Mouse (Mus musculus): ENCODE results near the gene Eml2.

The Eml2 gene

DNA sequence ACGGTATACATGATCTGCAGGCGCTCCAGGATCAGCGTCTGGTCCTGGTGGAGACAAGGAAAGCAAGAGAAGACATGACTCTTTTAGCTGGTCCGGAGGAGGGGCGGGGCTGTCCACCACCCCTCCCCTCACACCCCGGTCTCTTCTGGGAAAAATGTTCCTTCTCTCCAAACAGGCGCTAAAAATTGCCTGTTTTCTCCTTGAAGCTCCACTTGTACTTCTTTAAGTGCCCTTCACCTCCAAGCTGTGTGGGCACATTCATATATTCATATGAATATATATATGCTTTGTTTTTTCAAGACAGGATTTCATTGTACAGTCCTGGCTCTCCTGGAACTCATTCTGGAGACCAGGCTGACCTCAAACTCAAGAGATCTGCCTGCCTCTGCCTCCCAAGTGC, 13.3 kb upstream of the Eml2 start:
- DNase-seq (ENCODE audit: low read depth, low spot score): no peak

DNA sequence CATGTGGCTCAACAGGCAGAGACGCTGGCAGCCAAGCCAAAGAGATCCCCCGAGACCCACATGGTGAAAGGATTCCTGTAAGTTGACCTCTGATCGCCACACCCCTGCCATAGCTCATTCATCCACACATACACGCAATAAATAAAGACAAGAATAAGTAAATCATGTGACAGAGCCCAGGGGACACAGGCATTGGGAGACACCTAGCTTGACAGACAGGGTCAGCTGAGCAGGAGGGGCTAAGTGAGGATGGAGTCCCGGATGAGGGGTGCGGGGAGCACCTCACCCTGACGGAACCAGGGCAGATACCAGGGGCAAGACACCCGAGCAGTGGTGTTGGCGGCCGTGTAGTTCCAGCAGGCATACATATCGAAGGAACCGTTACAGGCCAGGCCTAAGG, 12.5 kb upstream of the Eml2 start:
- no peak for DNase-seq (ENCODE audit: low read depth, low spot score)

DNA sequence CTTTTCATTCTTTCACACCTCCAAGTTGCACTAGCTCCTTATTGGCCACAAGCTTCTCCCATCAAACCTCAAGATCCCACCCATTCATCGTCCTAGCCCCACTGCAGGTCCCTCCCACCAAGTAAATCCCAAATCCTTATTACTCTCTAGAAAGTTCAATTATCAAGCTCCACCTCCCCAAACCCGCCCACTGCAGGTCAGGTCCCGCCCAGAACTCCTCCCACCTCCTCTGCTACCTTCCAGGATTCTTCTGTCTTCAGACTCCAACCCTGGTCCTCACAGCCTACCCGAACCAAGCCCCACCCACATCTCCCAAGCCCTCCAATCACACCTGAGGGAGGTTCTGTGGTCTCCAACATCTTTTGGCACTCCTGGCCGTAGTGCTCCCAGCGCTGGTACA, 12.0 kb upstream of the Eml2 start:
- no peak for DNase-seq (ENCODE audit: low read depth, low spot score)

DNA sequence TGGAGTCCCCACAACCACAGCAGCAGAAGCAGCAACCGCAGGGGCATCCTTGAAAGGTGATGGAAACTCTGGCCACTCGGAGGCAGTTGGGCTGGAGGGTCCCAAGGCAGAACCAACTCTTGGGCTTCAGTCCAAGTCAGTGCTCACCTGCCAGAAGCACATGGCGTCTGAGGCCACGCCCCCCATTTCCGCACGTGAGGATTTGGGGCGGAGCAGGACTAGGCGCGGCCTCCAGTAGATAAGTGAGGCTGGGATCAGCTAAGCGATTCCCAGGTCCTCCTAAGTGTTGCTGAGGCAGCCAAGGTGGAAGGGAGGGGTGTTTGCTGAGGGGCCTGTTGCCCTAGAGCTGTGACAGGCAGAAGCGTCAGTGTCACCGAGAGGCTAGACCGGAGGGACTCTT, 11.2 kb upstream of the Eml2 start:
- DNase-seq (ENCODE audit: low read depth, low spot score): no peak

DNA sequence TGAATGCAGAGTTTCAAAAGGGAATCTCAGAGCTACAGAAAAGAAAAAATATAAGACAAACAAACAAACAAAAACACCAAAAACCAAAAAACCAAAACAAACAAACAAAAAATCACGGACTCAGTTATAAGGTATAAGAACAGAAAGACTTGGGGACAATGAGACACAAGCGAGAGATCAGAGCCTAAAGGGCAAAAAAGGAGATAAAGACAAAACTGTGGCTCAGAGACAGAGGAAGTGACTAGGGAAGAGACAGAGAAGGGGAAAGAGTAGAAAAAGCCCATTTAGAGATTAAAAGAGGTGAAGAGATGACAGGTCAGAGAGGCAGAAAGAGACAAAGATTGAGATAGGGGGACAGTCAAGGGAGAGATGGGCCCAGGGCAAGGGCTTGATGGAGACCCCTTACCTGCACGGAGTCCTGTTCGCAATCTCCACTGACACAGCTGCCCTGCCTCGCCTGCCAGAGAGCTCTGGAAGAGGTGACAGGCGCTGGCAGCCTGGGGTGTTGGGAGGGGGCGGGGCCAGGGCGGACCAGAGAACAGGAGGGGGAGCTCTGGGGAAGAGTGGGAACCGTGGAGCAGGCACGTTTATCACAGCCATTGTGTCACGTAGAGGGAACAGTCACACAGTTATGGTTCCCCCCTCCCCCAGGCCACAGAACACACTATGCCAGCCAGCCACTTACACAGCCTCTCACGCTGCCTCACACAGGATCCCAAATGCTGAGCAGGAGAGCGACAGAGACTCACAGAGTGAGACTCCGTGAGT, 10.4 kb upstream of the Eml2 start, which contains the start of gene Gipr:
Gene Gipr (minus strand): TSS at position 472 of the 768 bp plus-strand sequence.
- no peak for DNase-seq (ENCODE audit: low read depth, low spot score)

DNA sequence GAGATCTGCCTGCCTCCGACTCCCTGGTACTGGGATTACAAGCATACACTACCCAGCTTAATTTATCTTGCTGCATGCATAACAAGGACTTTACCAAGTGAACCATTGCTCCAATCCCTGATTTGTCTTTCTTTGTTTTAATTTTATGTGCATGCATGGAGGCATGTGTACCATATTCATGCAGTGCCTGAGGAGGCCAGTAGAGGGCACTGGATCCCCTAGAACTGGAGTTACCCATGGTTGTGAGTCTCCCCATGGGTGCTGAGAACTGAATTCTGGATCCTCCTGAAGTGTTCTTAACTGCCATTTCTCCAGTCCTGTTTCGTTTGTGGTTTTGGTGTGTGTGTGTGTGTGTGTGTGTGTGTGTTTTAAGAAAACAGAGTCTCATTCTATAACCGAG, 9.2 kb upstream of the Eml2 start:
- DNase-seq (ENCODE audit: low read depth, low spot score): no peak

DNA sequence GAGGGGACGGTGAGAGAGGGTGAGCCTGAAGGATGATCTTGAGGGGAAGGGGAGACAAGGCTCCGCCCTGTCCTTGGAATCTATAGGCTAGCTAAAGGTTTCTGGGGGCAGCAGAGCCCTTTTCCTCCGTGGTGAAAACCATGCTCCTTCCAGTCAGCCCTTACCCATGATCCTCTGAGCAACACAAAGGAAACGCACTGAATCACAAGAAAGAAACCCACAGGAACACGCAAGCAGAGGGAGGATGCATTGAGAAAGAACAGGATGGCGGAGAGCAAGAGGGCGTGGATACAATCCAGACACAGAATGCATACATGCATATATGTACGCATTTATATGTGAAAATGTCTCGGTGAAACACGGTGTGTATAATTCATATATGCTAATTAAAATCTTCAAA, 6.7 kb upstream of the Eml2 start:
- DNase-seq (ENCODE audit: low read depth, low spot score): no peak

DNA sequence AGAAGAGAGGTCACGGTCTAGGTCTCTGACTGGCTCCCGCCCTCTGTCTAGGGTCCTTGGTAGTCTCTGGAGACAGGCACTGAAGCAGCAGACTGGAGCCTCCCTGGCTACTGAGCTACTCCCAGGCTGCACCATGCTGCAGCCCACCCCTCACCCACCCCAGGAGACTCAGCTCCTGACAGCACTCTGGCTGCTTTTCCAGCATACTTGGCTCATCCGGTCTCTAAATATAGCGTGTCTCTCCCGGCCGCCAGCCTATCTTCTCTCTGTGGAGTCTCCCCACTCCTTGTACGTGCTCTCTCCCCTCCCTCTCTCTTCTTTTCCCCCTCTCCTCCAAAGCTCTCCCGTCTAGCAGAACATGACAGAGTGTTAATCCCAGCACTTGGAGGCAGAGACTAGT, 6.1 kb upstream of the Eml2 start:
- DNase-seq (ENCODE audit: low read depth, low spot score): no peak

DNA sequence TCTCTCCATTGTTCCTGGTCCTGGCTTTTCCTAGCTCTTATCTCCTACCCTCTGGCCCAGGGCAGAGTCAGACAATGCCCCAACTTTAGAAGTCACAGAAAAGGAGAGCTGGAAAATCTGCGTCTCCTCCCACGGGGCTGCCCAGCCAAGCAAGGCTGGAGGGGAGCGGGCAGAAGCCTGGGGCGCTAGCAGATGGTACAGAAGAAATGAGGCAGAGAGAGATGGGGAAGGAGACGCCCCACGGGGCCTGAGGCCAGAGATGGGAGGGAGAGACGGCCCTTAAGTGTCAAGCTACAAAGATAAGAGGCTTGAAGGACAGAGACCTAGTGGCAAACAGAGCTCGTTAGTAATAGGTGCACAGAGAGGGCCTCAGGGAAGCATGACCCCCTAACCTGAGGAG, 4.4 kb upstream of the Eml2 start:
- DNase-seq (ENCODE audit: low read depth, low spot score): no peak

DNA sequence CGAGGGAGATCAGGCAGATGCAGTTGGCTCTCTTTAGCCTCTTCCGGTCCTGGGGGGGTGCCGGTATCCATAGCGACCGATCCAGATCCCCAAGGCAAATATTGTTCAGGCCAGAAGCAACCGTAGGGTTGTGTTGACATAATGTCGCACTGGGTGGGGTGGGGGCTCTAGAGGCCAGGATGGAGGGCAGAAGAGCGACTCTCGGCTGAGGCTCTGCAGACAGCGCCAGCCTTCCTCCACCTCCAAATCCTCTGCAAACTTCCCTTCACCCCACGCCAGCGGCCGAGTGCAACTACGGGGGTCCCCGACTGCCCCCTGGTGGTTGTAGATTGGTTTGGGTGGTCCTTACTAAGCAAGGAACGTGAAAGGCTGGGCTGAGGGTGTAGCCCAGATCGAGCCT, 3.3 kb upstream of the Eml2 start:
- peak; percentile 88 for DNase-seq (ENCODE audit: low read depth, low spot score)

DNA sequence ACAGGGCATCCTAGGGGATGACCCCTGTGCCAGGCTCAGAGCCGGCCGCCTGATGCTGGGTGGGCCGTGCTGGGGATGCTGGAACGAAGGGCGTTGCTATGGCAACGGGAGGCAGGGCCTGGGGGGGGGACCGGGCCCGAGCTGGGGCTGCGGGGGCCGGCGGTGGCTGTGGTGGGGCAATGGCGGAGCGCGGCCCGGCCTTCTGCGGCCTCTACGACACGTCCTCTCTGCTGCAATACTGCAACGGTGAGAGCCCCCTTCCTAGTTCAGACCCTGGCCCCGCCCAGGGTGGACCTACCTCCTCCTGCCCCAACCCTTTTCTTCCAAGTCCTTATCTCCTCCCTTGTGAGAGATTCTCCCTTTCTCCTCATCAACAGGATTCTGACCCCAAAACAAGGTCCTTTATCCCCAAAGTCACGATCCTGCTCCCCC, 311 bp downstream of the Eml2 start:
- DNase-seq (ENCODE audit: low read depth, low spot score): no peak

DNA sequence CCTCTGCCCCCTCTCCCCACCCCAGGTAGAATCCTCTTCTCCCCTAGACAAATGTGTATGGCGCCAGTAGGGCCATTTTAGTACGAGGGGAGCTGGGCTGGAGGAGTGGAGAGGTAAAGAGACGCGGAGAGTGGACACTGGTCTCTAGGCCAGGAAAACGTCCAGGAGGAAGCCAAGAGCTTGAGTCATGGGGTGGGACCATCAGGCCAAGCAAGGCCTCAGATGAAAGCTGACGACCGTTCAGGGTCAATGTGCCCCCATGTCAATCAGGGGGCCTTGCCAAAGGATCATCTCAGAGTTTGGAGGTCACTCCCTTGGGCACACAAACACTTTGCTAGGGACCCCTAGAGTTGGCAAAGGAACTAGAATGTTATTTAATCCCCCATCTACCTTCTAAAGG, 995 bp downstream of the Eml2 start:
- DNase-seq (ENCODE audit: low read depth, low spot score): no peak

DNA sequence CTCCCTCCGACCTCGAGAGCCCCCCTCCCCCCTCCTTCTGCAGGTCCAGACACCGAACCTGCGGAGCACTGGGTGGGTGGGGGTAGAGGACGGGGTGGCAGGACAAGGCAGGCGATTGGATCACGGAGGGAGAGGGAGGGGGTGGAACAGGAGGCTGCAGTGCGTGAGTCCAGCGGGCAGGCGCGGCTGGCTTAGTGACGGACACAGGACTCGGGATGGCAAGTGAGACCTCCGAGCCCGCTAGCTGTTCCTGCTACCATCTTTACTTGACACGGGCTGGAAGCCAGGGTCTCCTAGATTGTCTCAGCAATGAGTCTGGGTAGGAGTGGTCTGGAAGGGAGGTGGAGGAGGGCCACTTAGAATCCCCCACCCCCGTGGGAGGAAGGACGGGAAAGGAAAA, 1.8 kb downstream of the Eml2 start:
- DNase-seq (ENCODE audit: low read depth, low spot score): no peak

DNA sequence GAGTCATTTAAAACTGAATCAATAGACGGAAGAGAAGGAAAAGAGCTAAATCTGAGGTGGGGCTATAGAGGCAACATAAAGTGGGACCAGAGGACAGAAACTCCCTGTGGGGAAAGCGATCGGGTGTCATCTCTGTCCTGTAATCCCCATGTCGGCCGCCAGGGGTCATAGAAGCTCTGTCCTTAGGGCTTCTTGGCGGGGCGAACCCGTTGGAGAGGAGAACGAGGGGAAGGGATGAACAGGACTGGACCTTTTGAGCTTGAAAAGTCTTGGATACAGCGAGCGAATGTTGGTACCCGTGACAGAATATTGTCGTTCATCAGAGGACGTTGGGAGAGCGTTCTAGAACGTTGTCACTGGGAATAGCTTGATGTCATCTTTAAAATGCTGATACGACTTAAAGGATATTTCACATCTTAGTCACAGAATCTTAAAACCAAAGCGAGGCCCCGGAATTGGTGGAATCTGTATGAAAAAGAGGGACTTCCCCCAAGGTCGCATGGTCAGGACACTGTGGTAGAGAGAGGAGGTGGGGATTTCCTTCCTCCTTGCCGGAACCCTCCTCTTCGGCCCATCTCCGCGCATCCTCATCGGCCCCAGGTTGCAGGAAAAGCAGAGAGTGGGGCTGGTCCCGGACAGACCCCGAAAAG, 2.3 kb downstream of the Eml2 start:
- peak; percentile 80 for DNase-seq (ENCODE audit: low read depth, low spot score)

DNA sequence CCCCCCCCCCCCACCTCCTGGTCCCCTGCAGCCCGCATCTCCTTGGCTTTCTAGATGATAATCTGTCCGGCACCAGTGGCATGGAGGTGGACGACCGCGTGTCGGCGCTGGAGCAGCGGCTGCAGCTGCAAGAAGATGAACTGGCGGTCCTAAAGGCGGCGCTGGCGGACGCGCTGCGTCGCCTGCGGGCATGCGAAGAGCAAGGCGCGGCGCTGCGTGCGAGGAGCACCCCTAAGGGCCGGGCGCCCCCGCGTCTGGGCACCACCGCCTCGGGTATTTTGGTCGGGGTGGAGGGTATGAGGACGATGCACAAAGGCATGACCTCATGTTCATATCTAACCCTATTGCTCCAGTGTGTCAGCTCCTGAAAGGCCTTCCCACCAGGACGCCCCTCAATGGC, 3.0 kb downstream of the Eml2 start:
- DNase-seq (ENCODE audit: low read depth, low spot score): peak; percentile 78

DNA sequence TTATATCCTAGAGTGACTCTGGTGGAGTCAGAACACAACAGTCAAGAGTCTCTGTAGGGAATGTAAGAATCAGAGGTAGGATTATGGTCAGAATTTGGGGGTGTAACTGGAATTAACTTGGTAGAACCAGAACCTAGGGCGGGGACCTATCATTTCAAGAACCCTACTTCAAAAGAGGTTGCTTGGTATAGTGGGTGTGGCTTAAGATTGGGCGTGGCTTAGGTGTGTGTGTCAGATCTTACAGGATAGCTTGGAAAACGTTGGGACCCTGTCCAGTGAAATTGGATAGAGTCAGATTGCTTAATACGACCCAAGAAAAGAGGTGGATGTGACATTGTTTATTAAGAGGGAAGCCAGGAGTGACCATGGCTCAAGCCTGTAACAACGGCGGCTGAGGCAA, 3.7 kb downstream of the Eml2 start:
- DNase-seq (ENCODE audit: low read depth, low spot score): no peak

DNA sequence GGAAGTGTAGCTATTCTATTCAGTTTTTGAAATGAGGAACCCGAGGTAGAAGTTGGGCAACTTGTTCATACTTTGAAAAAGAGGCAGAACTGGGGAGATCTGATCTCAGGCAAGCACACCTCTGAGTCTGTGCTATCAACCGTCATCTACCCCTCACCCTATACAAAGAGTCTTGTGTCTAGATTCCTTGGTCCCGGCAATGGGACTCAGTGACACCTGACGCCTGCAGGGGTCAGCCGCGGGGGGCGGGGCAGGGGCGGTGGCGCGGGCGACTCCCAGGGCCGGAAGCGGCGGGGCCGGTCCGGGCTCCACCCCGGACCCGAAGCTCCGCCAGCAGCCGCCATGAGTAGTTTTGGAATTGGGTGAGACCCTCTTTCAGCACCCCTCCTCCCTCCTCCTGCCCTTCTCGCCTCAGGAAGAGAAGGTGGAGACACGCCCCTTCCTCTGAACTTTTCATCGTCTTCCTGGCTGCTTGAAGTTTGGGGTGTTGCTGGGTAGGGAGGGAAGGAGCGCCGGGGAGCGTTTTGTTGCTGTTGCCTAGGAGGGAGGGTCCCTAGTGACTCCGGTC, 4.7 kb downstream of the Eml2 start:
- DNase-seq (ENCODE audit: low read depth, low spot score): peak; percentile 43

DNA sequence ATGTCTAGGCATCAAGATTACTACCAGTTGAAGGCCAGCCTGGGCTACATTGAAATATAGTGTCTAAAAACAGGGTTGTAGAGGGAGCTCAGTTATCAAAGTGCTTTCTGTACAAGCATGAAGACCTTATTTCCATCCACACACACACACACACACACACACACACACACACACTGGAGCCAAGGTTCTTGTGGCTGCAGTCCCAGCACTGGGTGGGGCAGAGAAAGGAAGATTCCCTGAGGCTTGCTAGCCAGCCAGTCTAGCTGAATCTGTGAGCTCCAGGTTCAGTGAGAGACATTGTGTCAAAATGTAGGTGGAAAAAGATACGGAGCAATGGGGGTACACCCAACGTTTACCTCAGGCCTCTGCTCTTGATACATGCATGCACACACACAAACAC, 8.0 kb downstream of the Eml2 start:
- DNase-seq (ENCODE audit: low read depth, low spot score): no peak

DNA sequence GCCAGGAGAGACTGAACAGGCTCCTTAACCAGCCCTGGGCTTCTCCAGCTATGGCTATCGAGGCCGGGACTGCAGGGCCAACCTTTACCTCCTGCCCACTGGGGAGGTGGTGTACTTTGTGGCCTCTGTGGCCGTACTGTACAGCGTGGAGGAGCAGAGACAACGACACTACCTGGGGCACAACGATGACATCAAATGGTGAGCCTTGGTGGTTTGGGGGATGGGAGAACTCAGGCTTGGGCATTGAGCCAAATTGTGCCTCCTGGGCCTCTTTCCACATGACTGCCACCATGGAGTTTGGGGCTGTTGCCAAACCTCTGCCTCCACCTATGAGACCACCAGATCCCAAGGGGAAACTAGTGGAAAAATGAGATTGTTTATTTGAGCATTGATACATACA, 8.5 kb downstream of the Eml2 start:
- DNase-seq (ENCODE audit: low read depth, low spot score): no peak

DNA sequence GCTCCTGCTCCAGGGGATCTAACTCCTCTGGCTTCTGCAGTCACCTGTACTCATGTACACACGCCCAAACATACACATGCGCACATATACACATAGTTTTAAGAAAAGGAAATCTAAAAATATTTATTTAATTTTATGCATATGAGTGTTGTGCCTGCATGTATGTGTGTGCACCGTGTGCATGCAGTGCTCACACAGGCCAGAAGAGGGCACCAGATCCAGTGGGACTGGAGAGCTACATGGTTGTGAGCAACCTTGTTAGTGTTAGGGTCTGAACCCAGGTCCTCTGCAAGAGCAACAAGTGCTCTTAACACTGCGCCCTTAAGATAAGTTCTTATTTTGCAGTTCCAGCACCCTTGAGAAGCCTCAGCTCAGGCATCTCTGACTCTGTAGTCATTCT, 18.5 kb downstream of the Eml2 start:
- DNase-seq (ENCODE audit: low read depth, low spot score): no peak

DNA sequence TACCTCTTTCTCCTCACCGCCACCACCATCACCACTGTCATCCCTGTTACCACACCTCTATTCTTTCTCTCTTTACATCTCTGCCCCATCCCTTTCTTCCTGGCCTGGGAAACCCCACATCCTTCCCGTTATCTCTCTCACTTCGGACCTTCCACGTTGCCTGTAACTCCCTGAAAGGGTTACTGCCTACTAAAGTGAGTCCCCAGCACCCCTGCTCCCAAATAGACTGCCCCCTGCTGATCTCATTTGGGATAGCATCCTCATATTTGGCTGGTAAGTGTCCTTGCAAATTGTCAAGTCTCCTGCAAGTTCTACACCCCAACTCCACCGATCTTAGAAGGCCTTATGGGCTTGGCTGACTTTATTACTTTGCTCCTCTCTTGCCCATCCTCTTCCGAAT, 20.5 kb downstream of the Eml2 start:
- no peak for DNase-seq (ENCODE audit: low read depth, low spot score)

DNA sequence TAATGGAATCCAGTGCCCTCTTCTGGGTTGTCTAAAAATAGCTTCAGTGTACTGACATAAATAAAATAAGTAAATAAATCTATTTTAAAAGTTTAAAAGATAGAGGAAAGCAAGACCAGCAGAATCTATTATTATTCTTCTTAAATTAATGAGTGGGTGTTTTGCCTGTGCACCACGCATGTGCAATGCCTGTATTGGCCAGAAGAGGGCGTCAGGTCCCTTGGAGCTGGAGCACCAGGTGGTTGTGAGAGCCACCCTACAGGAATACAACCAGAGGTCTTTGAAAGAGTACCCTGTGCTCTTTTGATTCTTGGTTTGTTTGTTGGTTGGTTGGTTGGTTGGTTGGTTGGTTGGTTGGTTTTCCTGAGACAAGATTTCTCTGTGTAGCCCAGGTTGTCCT, 21.8 kb downstream of the Eml2 start:
- DNase-seq (ENCODE audit: low read depth, low spot score): no peak

DNA sequence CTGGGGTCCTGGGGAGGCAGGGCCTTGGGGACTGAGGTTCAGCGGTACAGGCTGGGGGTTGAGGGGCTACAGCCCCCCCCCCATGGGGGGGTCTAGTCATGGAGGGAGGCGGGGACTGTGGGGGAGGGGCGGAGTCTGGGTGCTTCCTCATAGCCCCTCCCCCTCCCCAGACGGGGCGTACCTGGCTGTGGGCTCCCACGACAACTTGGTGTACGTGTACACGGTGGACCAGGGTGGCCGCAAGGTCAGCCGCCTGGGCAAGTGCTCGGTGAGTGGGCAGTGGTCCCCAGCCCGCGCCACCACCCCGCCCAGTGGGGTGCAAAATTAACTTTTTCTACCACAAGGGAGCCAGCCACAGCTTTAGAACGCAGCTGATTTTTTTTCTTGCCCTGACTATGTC, 25.4 kb downstream of the Eml2 start:
- DNase-seq (ENCODE audit: low read depth, low spot score): no peak

Measured in mesoderm, embryonic 11.5 days (tissue).